Mouse (Mus musculus) E14TG2a.4 (cell line): ENCODE results near the gene Nrf1.

Source experiments
- H3K27me3 ChIP-seq: 2 replicates; pipeline ENCODE4 v1.6.1; 2014; ENCODE audit warnings: low read length, control low read depth; ENCODE audit not compliant: insufficient read depth
- H3K36me3 ChIP-seq: 2 replicates; pipeline ENCODE4 v1.6.1; 2014; ENCODE audit warnings: low read length, control low read depth; ENCODE audit not compliant: insufficient read depth
- H3K4me1 ChIP-seq: replicated peaks from 2 replicates; pipeline ENCODE4 v1.6.1; 2014; ENCODE audit warnings: low read depth, low read length, control low read depth
- H3K4me3 ChIP-seq: replicated peaks from 2 replicates; pipeline ENCODE4 v1.5.1; 2014; ENCODE audit warnings: mild to moderate bottlenecking, low read length
- H3K9me3 ChIP-seq: 2 replicates; pipeline ENCODE4 v1.6.1; 2014; ENCODE audit warnings: low read length, control low read depth
- CTCF ChIP-seq: conservative IDR thresholded peaks from 2 replicates; pipeline ENCODE4 v1.5.1; 2014; ENCODE audit warnings: low read length
- NANOG ChIP-seq: IDR thresholded peaks from 2 replicates; pipeline ENCODE4 v1.6.1; 2014; ENCODE audit warnings: borderline replicate concordance, low read length, mixed read lengths
- POU5F1 ChIP-seq: IDR thresholded peaks from 2 replicates; pipeline ENCODE4 v1.6.1; 2014; ENCODE audit warnings: low read length, borderline replicate concordance

Gene Nrf1

DNA sequence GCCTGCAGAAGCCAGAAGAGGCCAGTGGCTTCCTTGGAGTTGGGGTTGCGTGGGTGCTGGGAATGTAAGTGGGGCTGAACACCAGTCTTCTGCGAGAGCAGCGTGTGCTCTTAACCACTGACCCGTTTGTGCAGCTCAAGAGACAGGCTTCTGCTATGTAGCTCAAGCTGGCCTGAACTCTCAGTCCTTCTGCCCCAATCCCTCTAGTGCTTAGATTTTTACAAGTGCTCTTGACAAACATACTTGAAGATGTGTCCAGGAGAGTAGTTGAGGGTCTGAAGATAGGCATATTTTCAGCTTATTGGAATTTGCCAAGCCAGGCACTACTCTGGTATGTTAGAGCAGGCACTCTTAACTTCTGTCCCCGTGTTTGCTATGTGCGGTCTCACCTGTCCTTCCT, 45.0 kb downstream of the Nrf1 start:
- no peaks in the 10 kb centered on the region for H3K9me3 ChIP-seq
- H3K36me3 ChIP-seq, result peaks cover 93% of the 10 kb centered on the region
- no peak overlapping the region for H3K4me3 ChIP-seq
- H3K4me1 ChIP-seq, result peaks cover 32% of the 10 kb centered on the region
- TF ChIP-seq NANOG (no peak), POU5F1 (no peak), CTCF (no peak)
- H3K27me3 ChIP-seq, result no peaks in the 10 kb centered on the region

DNA sequence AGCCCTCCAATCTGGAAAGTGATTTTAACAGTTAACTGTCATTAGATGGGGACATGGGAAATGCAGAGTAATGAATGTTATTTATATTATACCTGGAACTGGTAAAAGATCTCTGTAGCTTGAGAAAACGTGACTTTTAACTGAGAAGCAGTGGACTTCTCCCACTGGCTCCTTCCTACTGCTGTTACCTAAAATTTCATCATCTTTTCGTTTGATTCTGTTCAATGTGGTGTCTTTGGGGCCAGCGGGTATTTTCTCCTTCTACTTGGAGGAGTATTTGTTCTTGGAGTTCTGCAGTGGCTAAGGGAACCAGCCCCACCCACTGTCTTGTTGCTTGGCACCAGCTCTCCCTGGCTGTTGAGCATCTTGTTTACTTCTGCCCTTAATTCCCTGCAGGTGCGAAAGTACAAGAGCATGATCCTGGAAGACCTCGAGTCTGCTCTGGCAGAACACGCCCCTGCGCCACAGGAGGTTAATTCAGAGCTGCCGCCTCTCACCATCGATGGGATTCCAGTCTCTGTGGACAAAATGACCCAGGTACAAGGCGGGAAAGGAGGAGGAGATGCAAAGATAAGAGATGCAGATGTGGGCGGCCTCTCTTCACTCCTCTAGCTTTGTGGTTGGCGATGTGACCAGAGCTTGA, 54.1 kb downstream of the Nrf1 start:
- TF ChIP-seq POU5F1 (no peak), NANOG (no peak), CTCF (no peak)
- H3K36me3 ChIP-seq, result peaks cover 98% of the 10 kb centered on the region
- H3K9me3 ChIP-seq, result no peaks in the 10 kb centered on the region
- peaks cover 38% of the 10 kb centered on the region for H3K4me1 ChIP-seq
- H3K27me3 ChIP-seq, result no peaks in the 10 kb centered on the region
- H3K4me3 ChIP-seq, result no peak overlapping the region

DNA sequence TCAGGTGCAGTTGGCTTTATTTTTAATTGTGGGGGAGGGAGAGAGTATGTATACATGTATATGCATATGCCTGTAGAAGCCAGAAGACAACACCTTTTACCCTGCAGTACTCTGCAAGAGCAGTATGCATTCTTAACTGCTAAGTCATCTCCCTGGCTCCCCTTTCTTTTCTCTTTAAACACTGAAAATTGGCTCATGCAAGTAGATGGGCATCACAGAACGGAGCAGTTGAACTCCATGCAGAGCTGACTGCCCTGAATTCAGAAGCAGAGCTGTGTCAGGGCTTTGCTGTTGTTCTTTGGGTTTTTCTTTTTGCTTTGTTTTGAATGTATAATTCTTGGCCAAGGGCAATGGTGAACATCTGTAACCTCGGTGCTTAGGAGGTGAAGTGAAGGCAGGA, 58.3 kb downstream of the Nrf1 start:
- Histone ChIP-seq H3K36me3 (peaks cover 94% of the 10 kb centered on the region), H3K4me1 (peaks cover 18% of the 10 kb centered on the region), H3K27me3 (no peaks in the 10 kb centered on the region), H3K9me3 (no peaks in the 10 kb centered on the region), H3K4me3 (no peak overlapping the region)
- TF ChIP-seq CTCF, result no peak
- TF ChIP-seq POU5F1, result no peak
- no peak for TF ChIP-seq NANOG

DNA sequence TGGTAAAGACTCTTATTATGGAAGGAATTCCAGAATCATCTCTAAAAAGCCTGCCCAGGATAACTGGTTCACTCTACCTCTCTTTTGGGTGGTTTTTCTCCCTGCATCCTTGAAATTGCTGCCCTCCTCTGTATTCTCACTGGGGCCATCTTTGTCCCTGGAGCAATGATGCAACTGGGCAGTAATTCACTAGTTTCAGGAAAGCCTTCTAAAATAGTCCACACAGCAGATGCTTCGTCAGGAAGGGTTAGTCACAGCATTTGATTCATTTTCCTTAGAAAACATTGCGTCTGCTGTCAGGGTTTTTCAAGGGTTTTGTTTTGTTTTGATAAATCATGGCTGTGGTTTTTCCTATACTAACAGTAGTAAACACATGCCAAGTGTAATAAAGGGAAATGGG, 59.7 kb downstream of the Nrf1 start:
- Histone ChIP-seq H3K9me3 (no peaks in the 10 kb centered on the region), H3K4me1 (peaks cover 7% of the 10 kb centered on the region), H3K27me3 (no peaks in the 10 kb centered on the region), H3K36me3 (peaks cover 92% of the 10 kb centered on the region), H3K4me3 (no peak overlapping the region)
- no peak for TF ChIP-seq CTCF
- TF ChIP-seq NANOG, result no peak
- no peak for TF ChIP-seq POU5F1

DNA sequence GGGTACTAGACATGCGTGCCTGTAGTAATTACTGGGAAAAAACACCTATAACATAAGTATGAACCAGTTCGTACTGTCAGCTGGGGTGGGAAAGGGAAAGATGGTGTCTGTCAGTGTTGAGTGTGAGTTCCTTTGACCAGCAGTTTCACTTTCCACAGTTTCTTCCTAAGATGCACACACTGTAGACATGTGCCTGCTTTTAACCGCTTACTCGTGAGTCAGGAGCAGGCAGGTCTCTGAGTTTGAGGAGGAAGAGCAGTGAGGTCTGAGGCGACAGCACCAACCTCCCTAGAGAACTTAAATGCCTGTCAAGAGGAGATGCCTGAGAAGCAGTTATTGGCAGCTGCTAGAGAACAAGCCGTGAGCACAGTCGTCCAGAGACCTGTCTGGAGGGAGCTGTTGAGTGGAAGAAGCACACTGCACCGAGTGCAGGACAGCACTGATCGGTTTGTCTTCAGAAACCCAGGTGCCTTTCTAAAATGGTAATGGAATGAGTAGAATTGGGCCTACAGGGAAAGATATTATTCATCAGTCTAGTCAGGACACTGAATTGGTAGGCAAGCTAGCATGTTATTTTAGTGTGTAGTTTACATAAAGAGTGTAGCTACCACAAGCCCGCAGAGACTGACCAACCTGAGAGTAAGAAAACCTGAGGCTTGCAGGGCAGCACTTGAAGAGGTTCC, 62.2 kb downstream of the Nrf1 start:
- Histone ChIP-seq H3K27me3 (no peaks in the 10 kb centered on the region), H3K4me3 (no peak overlapping the region), H3K9me3 (no peaks in the 10 kb centered on the region), H3K4me1 (peaks cover 7% of the 10 kb centered on the region; the same call in 1 of the 2 replicates), H3K36me3 (peaks cover 91% of the 10 kb centered on the region)
- TF ChIP-seq POU5F1 (no peak), NANOG (no peak), CTCF (no peak)

DNA sequence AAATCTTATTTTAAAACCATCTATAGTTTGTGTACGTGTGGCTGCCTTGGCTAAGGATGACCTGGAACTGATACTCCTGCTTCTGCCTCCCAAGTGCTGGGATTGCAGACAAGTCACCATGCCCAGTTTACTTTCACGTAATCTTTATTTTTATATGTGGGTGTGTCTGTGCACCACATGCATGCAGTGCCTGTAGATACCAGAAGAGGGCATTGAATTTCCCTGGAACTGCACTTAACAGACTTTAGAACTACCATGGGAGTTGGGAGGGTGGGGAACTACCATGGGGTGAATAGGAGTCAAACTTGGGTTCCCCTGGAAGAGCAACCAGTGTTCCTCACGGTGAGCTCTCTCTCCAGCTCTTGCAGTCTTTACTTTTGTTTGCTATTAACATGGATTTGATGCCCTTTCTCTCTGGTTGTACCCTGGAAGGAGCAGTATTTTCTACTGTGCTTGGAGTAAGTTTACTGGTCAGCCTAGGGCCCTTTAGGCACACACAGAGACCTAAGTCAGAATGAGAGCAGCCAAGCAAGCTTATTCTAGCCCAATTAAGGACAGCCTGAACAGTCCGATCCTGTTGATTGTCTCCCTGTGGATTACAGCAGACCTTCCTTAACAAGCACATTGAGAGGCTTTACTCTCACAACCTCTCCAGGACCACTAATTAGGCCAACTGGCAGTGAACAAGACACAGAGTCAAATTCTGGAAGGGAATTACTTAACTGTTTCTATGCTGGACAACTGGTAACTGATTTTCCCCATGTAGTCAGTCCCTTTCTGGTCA, 64.8 kb downstream of the Nrf1 start:
- peaks cover 7% of the 10 kb centered on the region; the same call in 1 of the 2 replicates for H3K4me1 ChIP-seq
- H3K4me3 ChIP-seq, result no peak overlapping the region
- no peaks in the 10 kb centered on the region for H3K9me3 ChIP-seq
- TF ChIP-seq POU5F1, result no peak
- no peak for TF ChIP-seq NANOG
- peak; percentile 58 for TF ChIP-seq CTCF
- peaks cover 91% of the 10 kb centered on the region for H3K36me3 ChIP-seq
- H3K27me3 ChIP-seq, result no peaks in the 10 kb centered on the region

- no peak for TF ChIP-seq POU5F1
- no peak for TF ChIP-seq NANOG
- Histone ChIP-seq H3K4me1 (peaks cover 18% of the 10 kb centered on the region), H3K27me3 (no peaks in the 10 kb centered on the region), H3K4me3 (no peak overlapping the region), H3K36me3 (peaks cover 94% of the 10 kb centered on the region), H3K9me3 (no peaks in the 10 kb centered on the region)
These were observed 66.3 kb downstream of the Nrf1 start for GRCm38 (mm10) chr6:30114101-30114500.

GRCm38 (mm10) chr6:30121152-30121551, 73.4 kb downstream of the Nrf1 start:
- no peaks in the 10 kb centered on the region for H3K27me3 ChIP-seq
- H3K36me3 ChIP-seq, result peaks cover 91% of the 10 kb centered on the region
- H3K4me1 ChIP-seq, result peaks cover 50% of the 10 kb centered on the region
- TF ChIP-seq NANOG, result no peak
- TF ChIP-seq CTCF, result no peak
- TF ChIP-seq POU5F1, result no peak
- H3K9me3 ChIP-seq, result no peaks in the 10 kb centered on the region
- H3K4me3 ChIP-seq, result no peak overlapping the region
